Mouse (Mus musculus) limb, embryonic 13.5 days (tissue): ENCODE measurements around the gene Fv1. TPM values are rescaled to one million over a fixed set of nuclear protein-coding genes. Genes with fewer than 3 reads are reported as not detected.
A peak's percentile ranks its signal among the peaks of the same experiment; 100 is the strongest.

Experiments used
- ATAC-seq: fragments of 200-750 bp; cut with Nextera tagmentation; 2 replicates; pipeline ENCODE4 v1.8.0; 2017; ENCODE audit warnings: low read depth, moderate number of reproducible peaks, moderate TSS enrichment; ENCODE audit not compliant: low FRiP score
- H3K27ac ChIP-seq: fragments of 300-500 bp; sonication (generic); 2 replicates; pipeline ENCODE4 v1.5.1; 2015; ENCODE audit warnings: inconsistent platforms, mild to moderate bottlenecking, moderate library complexity
- H3K27me3 ChIP-seq: fragments of 300-500 bp; sonication (generic); 2 replicates; pipeline ENCODE4 v1.6.1; 2015; ENCODE audit warnings: mild to moderate bottlenecking, inconsistent platforms
- H3K36me3 ChIP-seq: fragments of 300-500 bp; sonication (generic); 2 replicates; pipeline ENCODE4 v1.6.1; 2015; ENCODE audit warnings: inconsistent platforms, mild to moderate bottlenecking, moderate library complexity
- H3K4me1 ChIP-seq: fragments of 300-500 bp; sonication (generic); 2 replicates; pipeline ENCODE4 v1.6.1; 2015; ENCODE audit warnings: inconsistent platforms
- H3K4me2 ChIP-seq: fragments of 300-500 bp; sonication (generic); replicated peaks from 2 replicates; pipeline ENCODE4 v1.6.1; 2015; ENCODE audit warnings: inconsistent platforms, mild to moderate bottlenecking, moderate library complexity
- H3K4me3 ChIP-seq: fragments of 300-500 bp; sonication (generic); 2 replicates; pipeline ENCODE4 v1.5.1; 2015; ENCODE audit warnings: moderate library complexity, mild to moderate bottlenecking, inconsistent platforms
- H3K9ac ChIP-seq: fragments of 300-500 bp; sonication (generic); 2 replicates; pipeline ENCODE4 v1.6.1; 2015; ENCODE audit warnings: mild to moderate bottlenecking, inconsistent platforms
- H3K9me3 ChIP-seq: fragments of 300-500 bp; sonication (generic); 2 replicates; pipeline ENCODE4 v1.6.1; 2016; ENCODE audit warnings: inconsistent platforms
- WGBS: fragments of 180-500 bp; shearing (Covaris S2); methylation state at CpG from one replicate; pipeline ENCODE4 v1.1.7; 2015; 5-methylcytosine and 5-hydroxymethylcytosine counted together
- polyA plus RNA-seq: library from polyadenylated mRNA; unstranded; fragments of >200 nt; fragmentation: Nextera tagmentation; extraction: Ambion mirVana; gene quantifications from 2 replicates; pipeline ENCODE4 v1.2.1, GENCODE M21; 2015

Gene Fv1
- polyA plus RNA-seq, 1 experiment from 2014 or later: 13.0 TPM

- ATAC-seq: no peak
- no peaks in the 10 kb centered on the region for H3K4me1 ChIP-seq
- WGBS: 87% methylated on average over 4 of the region's 4 CpGs
- no peaks in the 10 kb centered on the region for H3K9me3 ChIP-seq
- no peaks in the 10 kb centered on the region for H3K27me3 ChIP-seq
- no peak overlapping the region for H3K4me3 ChIP-seq
- H3K36me3 ChIP-seq: peaks cover 92% of the 10 kb centered on the region
- H3K9ac ChIP-seq: no peak overlapping the region
- H3K4me2 ChIP-seq: no peak overlapping the region
- no peak overlapping the region for H3K27ac ChIP-seq
These were observed 19.5 kb downstream of the Fv1 start for GRCm38 (mm10) chr4:147888237-147888636.

GRCm38 (mm10) chr4:147890341-147890740 lies 21.6 kb downstream of the Fv1 start:
- Histone ChIP-seq H3K9ac (no peak overlapping the region), H3K36me3 (peaks cover 93% of the 10 kb centered on the region), H3K27ac (no peak overlapping the region), H3K4me2 (no peak overlapping the region), H3K4me1 (no peaks in the 10 kb centered on the region), H3K27me3 (no peaks in the 10 kb centered on the region), H3K9me3 (no peaks in the 10 kb centered on the region), H3K4me3 (no peak overlapping the region)
- ATAC-seq: no peak
- 88% methylated on average over 6 of the region's 6 CpGs for WGBS

GRCm38 (mm10) chr4:147895815-147896330 lies 27.1 kb downstream of the Fv1 start:
- H3K27ac ChIP-seq: no peak overlapping the region
- no peaks in the 10 kb centered on the region for H3K4me1 ChIP-seq
- no peak overlapping the region for H3K4me2 ChIP-seq
- ATAC-seq: no peak
- no peak overlapping the region for H3K9ac ChIP-seq
- WGBS: 94% methylated on average over 4 of the region's 4 CpGs
- no peaks in the 10 kb centered on the region for H3K9me3 ChIP-seq
- H3K4me3 ChIP-seq: no peak overlapping the region
- peaks cover 98% of the 10 kb centered on the region for H3K36me3 ChIP-seq
- no peaks in the 10 kb centered on the region for H3K27me3 ChIP-seq

GRCm38 (mm10) chr4:147896411-147896810 lies 27.6 kb downstream of the Fv1 start:
- H3K4me2 ChIP-seq: no peak overlapping the region
- H3K4me1 ChIP-seq: no peaks in the 10 kb centered on the region
- WGBS: 43% methylated on average over 1 of the region's 1 CpGs
- no peak overlapping the region for H3K4me3 ChIP-seq
- no peak for ATAC-seq
- no peak overlapping the region for H3K9ac ChIP-seq
- H3K27me3 ChIP-seq: no peaks in the 10 kb centered on the region
- H3K27ac ChIP-seq: no peak overlapping the region
- peaks cover 96% of the 10 kb centered on the region for H3K36me3 ChIP-seq
- H3K9me3 ChIP-seq: no peaks in the 10 kb centered on the region

GRCm38 (mm10) chr4:147897348-147897747 lies 28.6 kb downstream of the Fv1 start:
- Histone ChIP-seq H3K27me3 (no peaks in the 10 kb centered on the region), H3K9me3 (no peaks in the 10 kb centered on the region), H3K4me3 (no peak overlapping the region), H3K27ac (no peak overlapping the region), H3K9ac (no peak overlapping the region), H3K4me2 (no peak overlapping the region), H3K36me3 (peaks cover 94% of the 10 kb centered on the region), H3K4me1 (no peaks in the 10 kb centered on the region)
- no peak for ATAC-seq
- WGBS: 91% methylated on average over 3 of the region's 3 CpGs

- ATAC-seq: no peak
- 86% methylated on average over 7 of the region's 7 CpGs for WGBS
- Histone ChIP-seq H3K36me3 (peaks cover 74% of the 10 kb centered on the region), H3K4me1 (peaks cover 13% of the 10 kb centered on the region), H3K27ac (no peak overlapping the region), H3K9me3 (no peaks in the 10 kb centered on the region), H3K27me3 (no peaks in the 10 kb centered on the region), H3K4me3 (no peak overlapping the region), H3K9ac (no peak overlapping the region), H3K4me2 (no peak overlapping the region)
These were observed 31.7 kb downstream of the Fv1 start for GRCm38 (mm10) chr4:147900452-147900851.

GRCm38 (mm10) chr4:147902906-147903500 lies 34.2 kb downstream of the Fv1 start:
- Histone ChIP-seq H3K9ac (0 out of 2 replicates have a peak overlapping the region, but pooled peaks have one; percentile 85), H3K27me3 (no peaks in the 10 kb centered on the region), H3K4me3 (peak overlapping the region; percentile 93), H3K9me3 (no peaks in the 10 kb centered on the region), H3K4me1 (peaks cover 13% of the 10 kb centered on the region), H3K27ac (no peak overlapping the region), H3K4me2 (no peak overlapping the region), H3K36me3 (peaks cover 49% of the 10 kb centered on the region)
- ATAC-seq: no peak
- 90% methylated on average over 12 of the region's 12 CpGs for WGBS

GRCm38 (mm10) chr4:147903601-147904000 lies 34.8 kb downstream of the Fv1 start:
- Histone ChIP-seq H3K9me3 (no peaks in the 10 kb centered on the region), H3K9ac (peak overlapping the region; percentile 85), H3K4me1 (peaks cover 13% of the 10 kb centered on the region), H3K4me3 (peak overlapping the region; percentile 93), H3K27me3 (no peaks in the 10 kb centered on the region), H3K27ac (no peak overlapping the region), H3K4me2 (peak overlapping the region; percentile 70), H3K36me3 (peaks cover 43% of the 10 kb centered on the region)
- no peak for ATAC-seq
- WGBS: 82% methylated on average over 3 of the region's 3 CpGs

- no peaks in the 10 kb centered on the region for H3K9me3 ChIP-seq
- peak; percentile 93 for ATAC-seq
- WGBS: under 1% methylated on average over 49 of the region's 59 CpGs
- H3K27ac ChIP-seq: peak within 1 kb of the TSS; percentile 66; the same call in 1 of the 2 replicates
- H3K9ac ChIP-seq: peak within 1 kb of the TSS; percentile 85
- peaks cover 13% of the 10 kb centered on the region for H3K4me1 ChIP-seq
- peak within 1 kb of the TSS; percentile 70 for H3K4me2 ChIP-seq
- peak within 1 kb of the TSS; percentile 93 for H3K4me3 ChIP-seq
- H3K27me3 ChIP-seq: no peaks in the 10 kb centered on the region
- H3K36me3 ChIP-seq: peaks cover 42% of the 10 kb centered on the region
These were observed 35.7 kb downstream of the Fv1 start, which contains the start of gene Mfn2 for GRCm38 (mm10) chr4:147904313-147905089. Mfn2 (minus strand) TSS chr4:147904704.

GRCm38 (mm10) chr4:147905090-147905659 lies 36.4 kb downstream of the Fv1 start:
- Histone ChIP-seq H3K27ac (no peak overlapping the region), H3K27me3 (no peaks in the 10 kb centered on the region), H3K4me2 (peak overlapping the region; percentile 70), H3K4me3 (peak overlapping the region; percentile 93), H3K36me3 (peaks cover 42% of the 10 kb centered on the region), H3K4me1 (peaks cover 13% of the 10 kb centered on the region), H3K9ac (peak overlapping the region; percentile 85), H3K9me3 (no peaks in the 10 kb centered on the region)
- 1% methylated on average over 8 of the region's 8 CpGs for WGBS
- ATAC-seq: peak; percentile 12; the same call in 1 of the 2 replicates

GRCm38 (mm10) chr4:147906230-147906629 lies 37.5 kb downstream of the Fv1 start:
- Histone ChIP-seq H3K27me3 (no peaks in the 10 kb centered on the region), H3K4me2 (no peak overlapping the region), H3K9me3 (no peaks in the 10 kb centered on the region), H3K36me3 (peaks cover 42% of the 10 kb centered on the region), H3K27ac (no peak overlapping the region), H3K4me1 (peaks cover 13% of the 10 kb centered on the region), H3K4me3 (no peak overlapping the region), H3K9ac (no peak overlapping the region)
- WGBS: 77% methylated on average over 5 of the region's 5 CpGs
- ATAC-seq: no peak

- Histone ChIP-seq H3K27me3 (no peaks in the 10 kb centered on the region), H3K4me1 (peaks cover 4% of the 10 kb centered on the region; the same call in 1 of the 2 replicates), H3K27ac (no peak overlapping the region), H3K4me2 (no peak overlapping the region), H3K4me3 (no peak overlapping the region), H3K9me3 (no peaks in the 10 kb centered on the region), H3K9ac (no peak overlapping the region), H3K36me3 (peaks cover 55% of the 10 kb centered on the region)
- WGBS: 89% methylated on average over 5 of the region's 5 CpGs
- ATAC-seq: no peak
These were observed 40.7 kb downstream of the Fv1 start for GRCm38 (mm10) chr4:147909486-147909885.
